Mouse (Mus musculus) kidney, embryonic 14.5 days (tissue): Measurements from ENCODE around the gene 4930415O20Rik. TPM values are rescaled to one million over a fixed set of nuclear protein-coding genes. Genes with fewer than 3 reads are reported as not detected.
A peak's percentile ranks its signal among the peaks of the same experiment; 100 is the strongest.

Source experiments
- ATAC-seq: fragments of 200-750 bp; cut with Nextera tagmentation; 2 replicates; pipeline ENCODE4 v1.8.0; 2017; ENCODE audit warnings: moderate number of reproducible peaks, mild to moderate bottlenecking, moderate TSS enrichment, moderate library complexity; ENCODE audit not compliant: low FRiP score, low TSS enrichment
- H3K27ac ChIP-seq: fragments of 300-500 bp; sonication (generic); 2 replicates; pipeline ENCODE4 v1.5.1; 2014; ENCODE audit warnings: low read depth, mild to moderate bottlenecking, low read length, moderate library complexity, mixed read lengths
- H3K27me3 ChIP-seq: fragments of 300-500 bp; sonication (generic); 2 replicates; pipeline ENCODE4 v1.6.1; 2014; ENCODE audit warnings: mild to moderate bottlenecking, low read length; ENCODE audit not compliant: control insufficient read depth, insufficient read depth
- H3K36me3 ChIP-seq: fragments of 300-500 bp; sonication (generic); 2 replicates; pipeline ENCODE4 v1.6.1; 2014; ENCODE audit warnings: low read length, mixed read lengths; ENCODE audit not compliant: control insufficient read depth, insufficient read depth
- H3K4me1 ChIP-seq: fragments of 300-500 bp; sonication (generic); 2 replicates; pipeline ENCODE4 v1.6.1; 2014; ENCODE audit warnings: low read length, mixed read lengths; ENCODE audit not compliant: control insufficient read depth, insufficient read depth
- H3K4me2 ChIP-seq: fragments of 300-500 bp; sonication (generic); replicated peaks from 2 replicates; pipeline ENCODE4 v1.6.1; 2014; ENCODE audit warnings: low read depth, mild to moderate bottlenecking, low read length
- H3K4me3 ChIP-seq: fragments of 300-500 bp; sonication (generic); 2 replicates; pipeline ENCODE4 v1.5.1; 2014; ENCODE audit warnings: mild to moderate bottlenecking, low read length
- H3K9ac ChIP-seq: fragments of 300-500 bp; sonication (generic); 2 replicates; pipeline ENCODE4 v1.6.1; 2014; ENCODE audit warnings: low read depth, mild to moderate bottlenecking, low read length, moderate library complexity
- H3K9me3 ChIP-seq: fragments of 300-500 bp; sonication (generic); 2 replicates; pipeline ENCODE4 v1.6.1; 2016; ENCODE audit warnings: low read length; ENCODE audit not compliant: control insufficient read depth
- WGBS: fragments of 180-500 bp; shearing (Covaris S2); extraction: QIAGEN DNeasy Blood & Tissue Kit; methylation state at CpG from one replicate; pipeline ENCODE4 v1.1.7; 2014; 5-methylcytosine and 5-hydroxymethylcytosine counted together
- polyA plus RNA-seq: library from polyadenylated mRNA; unstranded; fragments of >200 nt; fragmentation: Nextera tagmentation; extraction: Ambion mirVana; gene quantifications from 2 replicates; pipeline ENCODE4 v1.2.1, GENCODE M21; 2014

The 4930415O20Rik gene
- polyA plus RNA-seq, 1 experiment from 2014 or later, result 0.57 TPM

GRCm38 (mm10) chr15:98595049-98595448, 24.2 kb downstream of the 4930415O20Rik start:
- Histone ChIP-seq H3K4me2 (no peak overlapping the region), H3K36me3 (peaks cover 95% of the 10 kb centered on the region), H3K4me3 (no peak overlapping the region), H3K4me1 (no peaks in the 10 kb centered on the region), H3K27me3 (no peaks in the 10 kb centered on the region), H3K27ac (no peak overlapping the region), H3K9me3 (no peaks in the 10 kb centered on the region), H3K9ac (no peak overlapping the region)
- ATAC-seq, result no peak
- WGBS, result 90% methylated on average over 5 of the region's 5 CpGs

- H3K36me3 ChIP-seq, result peaks cover 93% of the 10 kb centered on the region
These were observed 25.8 kb downstream of the 4930415O20Rik start for GRCm38 (mm10) chr15:98596609-98597008.

GRCm38 (mm10) chr15:98600036-98600709, 29.4 kb downstream of the 4930415O20Rik start:
- H3K9me3 ChIP-seq, result no peaks in the 10 kb centered on the region
- no peak overlapping the region for H3K9ac ChIP-seq
- WGBS, result 90% methylated on average over 12 of the region's 12 CpGs
- no peak overlapping the region for H3K4me3 ChIP-seq
- no peak overlapping the region for H3K27ac ChIP-seq
- no peak for ATAC-seq
- H3K4me1 ChIP-seq, result peaks cover 31% of the 10 kb centered on the region
- peaks cover 76% of the 10 kb centered on the region for H3K36me3 ChIP-seq
- H3K27me3 ChIP-seq, result no peaks in the 10 kb centered on the region
- H3K4me2 ChIP-seq, result no peak overlapping the region

More at GRCm38 (mm10) chr15:98596609-98597008, 25.8 kb downstream of the 4930415O20Rik start:
- Histone ChIP-seq H3K4me2 (no peak overlapping the region), H3K9me3 (no peaks in the 10 kb centered on the region), H3K4me1 (peaks cover 7% of the 10 kb centered on the region; the same call in 1 of the 2 replicates), H3K4me3 (no peak overlapping the region), H3K9ac (no peak overlapping the region), H3K27ac (no peak overlapping the region), H3K27me3 (no peaks in the 10 kb centered on the region)
- WGBS, result 96% methylated on average over 14 of the region's 14 CpGs
- ATAC-seq, result no peak

GRCm38 (mm10) chr15:98601832-98602190, 31.0 kb downstream of the 4930415O20Rik start:
- Histone ChIP-seq H3K27me3 (no peaks in the 10 kb centered on the region), H3K36me3 (peaks cover 59% of the 10 kb centered on the region), H3K4me3 (peak overlapping the region; percentile 35; the same call in 1 of the 2 replicates), H3K9me3 (no peaks in the 10 kb centered on the region), H3K4me2 (peak overlapping the region; percentile 56), H3K27ac (no peak overlapping the region), H3K9ac (peak overlapping the region; percentile 55; the same call in 1 of the 2 replicates), H3K4me1 (peaks cover 39% of the 10 kb centered on the region)
- ATAC-seq, result no peak; the same call in 1 of the 2 replicates
- 47% methylated on average over 7 of the region's 7 CpGs for WGBS

GRCm38 (mm10) chr15:98602191-98602881, 31.5 kb downstream of the 4930415O20Rik start:
- peak overlapping the region; percentile 74; the same call in 1 of the 2 replicates for H3K27ac ChIP-seq
- H3K9me3 ChIP-seq, result no peaks in the 10 kb centered on the region
- peak overlapping the region; percentile 56 for H3K4me2 ChIP-seq
- peak overlapping the region; percentile 35 for H3K4me3 ChIP-seq
- ATAC-seq, result peak; percentile 11; the same call in 1 of the 2 replicates
- peak overlapping the region; percentile 55; the same call in 1 of the 2 replicates for H3K9ac ChIP-seq
- H3K36me3 ChIP-seq, result peaks cover 54% of the 10 kb centered on the region
- H3K4me1 ChIP-seq, result peaks cover 45% of the 10 kb centered on the region
- H3K27me3 ChIP-seq, result no peaks in the 10 kb centered on the region
- 29% methylated on average over 13 of the region's 13 CpGs for WGBS

GRCm38 (mm10) chr15:98602921-98603458, 32.2 kb downstream of the 4930415O20Rik start:
- no peaks in the 10 kb centered on the region for H3K9me3 ChIP-seq
- H3K9ac ChIP-seq, result peak overlapping the region; percentile 42; the same call in 1 of the 2 replicates
- peak overlapping the region; percentile 35 for H3K4me3 ChIP-seq
- peaks cover 51% of the 10 kb centered on the region for H3K4me1 ChIP-seq
- H3K27ac ChIP-seq, result peak overlapping the region; percentile 74; the same call in 1 of the 2 replicates
- WGBS, result 26% methylated on average over 4 of the region's 4 CpGs
- peaks cover 48% of the 10 kb centered on the region for H3K36me3 ChIP-seq
- H3K27me3 ChIP-seq, result no peaks in the 10 kb centered on the region
- peak overlapping the region; percentile 56 for H3K4me2 ChIP-seq
- ATAC-seq, result no peak

GRCm38 (mm10) chr15:98604041-98604575, 33.3 kb downstream of the 4930415O20Rik start:
- H3K27ac ChIP-seq, result no peak overlapping the region
- H3K4me2 ChIP-seq, result no peak overlapping the region
- no peaks in the 10 kb centered on the region for H3K9me3 ChIP-seq
- H3K9ac ChIP-seq, result no peak overlapping the region
- no peak overlapping the region for H3K4me3 ChIP-seq
- 89% methylated on average over 24 of the region's 24 CpGs for WGBS
- peaks cover 37% of the 10 kb centered on the region for H3K36me3 ChIP-seq
- H3K4me1 ChIP-seq, result peaks cover 54% of the 10 kb centered on the region
- ATAC-seq, result no peak
- H3K27me3 ChIP-seq, result no peaks in the 10 kb centered on the region

GRCm38 (mm10) chr15:98606051-98606536, 35.3 kb downstream of the 4930415O20Rik start:
- no peaks in the 10 kb centered on the region for H3K9me3 ChIP-seq
- H3K4me3 ChIP-seq, result no peak overlapping the region
- H3K36me3 ChIP-seq, result peaks cover 22% of the 10 kb centered on the region
- H3K27ac ChIP-seq, result no peak overlapping the region
- H3K9ac ChIP-seq, result no peak overlapping the region
- no peaks in the 10 kb centered on the region for H3K27me3 ChIP-seq
- ATAC-seq, result no peak
- H3K4me1 ChIP-seq, result peaks cover 49% of the 10 kb centered on the region
- H3K4me2 ChIP-seq, result no peak overlapping the region
- 85% methylated on average over 12 of the region's 12 CpGs for WGBS
